Mouse (Mus musculus) cortical plate, adult 2 months (tissue): ENCODE measurements around the gene Atoh8.

Source experiments
- CTCF ChIP-seq: fragments of 200-500 bp; IDR thresholded peaks from 2 replicates; pipeline ENCODE4 v1.5.1; 2011; ENCODE audit warnings: mild to moderate bottlenecking, control low read depth, low read length; ENCODE audit not compliant: insufficient read depth; ENCODE audit errors: extremely low read depth
- POLR2A ChIP-seq: fragments of 200-500 bp; IDR thresholded peaks from 2 replicates; pipeline ENCODE4 v1.6.1; 2011; ENCODE audit warnings: mild to moderate bottlenecking, low read length, control low read depth; ENCODE audit not compliant: insufficient read depth; ENCODE audit errors: extremely low read depth

DNA sequence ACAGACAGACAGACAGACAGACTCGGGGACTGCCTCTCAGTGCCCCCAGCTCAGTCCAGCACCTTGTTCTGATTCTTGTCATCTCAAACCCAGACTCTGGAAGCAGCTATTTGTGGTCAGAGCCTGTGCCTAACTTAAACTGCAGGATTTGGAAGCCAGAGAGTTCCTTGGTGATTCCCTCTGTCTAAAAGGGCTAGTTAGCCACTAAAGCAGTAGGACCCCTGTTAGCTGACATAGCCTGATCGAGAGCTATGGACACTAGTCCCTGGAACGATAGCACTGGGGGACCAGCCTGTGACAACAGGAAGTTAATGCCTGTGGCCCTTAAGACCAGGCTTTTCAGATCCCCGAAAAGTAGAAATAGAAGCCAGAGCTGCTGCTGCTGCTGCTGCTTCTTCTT, 43.5 kb upstream of the Atoh8 start:
- TF ChIP-seq POLR2A (no peak), CTCF (no peak)
